Mouse (Mus musculus) forebrain, embryonic 16.5 days (tissue): Measurements from ENCODE around the gene Camk1d. TPM values are rescaled to one million over a fixed set of nuclear protein-coding genes. Genes with fewer than 3 reads are reported as not detected.

Experiments used
- ATAC-seq: fragments of 200-750 bp; cut with Nextera tagmentation; 2 replicates; pipeline ENCODE4 v1.8.0; 2017; ENCODE audit warnings: mild to moderate bottlenecking, moderate library complexity
- H3K27ac ChIP-seq: fragments of 300-500 bp; sonication (generic); 2 replicates; pipeline ENCODE4 v1.5.1; 2014; ENCODE audit warnings: low read length, control low read depth
- H3K27me3 ChIP-seq: fragments of 300-500 bp; sonication (generic); replicated peaks from 2 replicates; pipeline ENCODE4 v1.6.1; 2014; ENCODE audit warnings: low read length; ENCODE audit not compliant: control insufficient read depth, insufficient read depth
- H3K36me3 ChIP-seq: fragments of 300-500 bp; sonication (generic); 2 replicates; pipeline ENCODE4 v1.6.1; 2014; ENCODE audit not compliant: control insufficient read depth, insufficient read depth
- H3K4me1 ChIP-seq: fragments of 300-500 bp; sonication (generic); replicated peaks from 2 replicates; pipeline ENCODE4 v1.6.1; 2014; ENCODE audit warnings: low read length; ENCODE audit not compliant: control insufficient read depth, insufficient read depth
- H3K4me2 ChIP-seq: fragments of 300-500 bp; sonication (generic); 2 replicates; pipeline ENCODE4 v1.6.1; 2014; ENCODE audit warnings: mild to moderate bottlenecking, low read length, control low read depth
- H3K4me3 ChIP-seq: fragments of 300-500 bp; sonication (generic); replicated peaks from 2 replicates; pipeline ENCODE4 v1.5.1; 2014; ENCODE audit warnings: mild to moderate bottlenecking, low read length, control low read depth
- H3K9ac ChIP-seq: fragments of 300-500 bp; sonication (generic); replicated peaks from 2 replicates; pipeline ENCODE4 v1.6.1; 2014; ENCODE audit warnings: low read depth, low read length, control low read depth
- H3K9me3 ChIP-seq: fragments of 300-500 bp; sonication (generic); 2 replicates; pipeline ENCODE4 v1.6.1; 2016; ENCODE audit warnings: low read length; ENCODE audit not compliant: control insufficient read depth
- WGBS: fragments of 180-500 bp; shearing (Covaris S2); extraction: QIAGEN DNeasy Blood & Tissue Kit; methylation state at CpG from one replicate; pipeline ENCODE4 v1.1.7; 2014; 5-methylcytosine and 5-hydroxymethylcytosine counted together
- polyA plus RNA-seq: library from polyadenylated mRNA; unstranded; fragments of >200 nt; fragmentation: Nextera tagmentation; extraction: Ambion mirVana; gene quantifications from 2 replicates; pipeline ENCODE4 v1.2.1, GENCODE M21; 2015

The Camk1d gene
- polyA plus RNA-seq, 1 experiment from 2014 or later: 10.6 TPM

DNA sequence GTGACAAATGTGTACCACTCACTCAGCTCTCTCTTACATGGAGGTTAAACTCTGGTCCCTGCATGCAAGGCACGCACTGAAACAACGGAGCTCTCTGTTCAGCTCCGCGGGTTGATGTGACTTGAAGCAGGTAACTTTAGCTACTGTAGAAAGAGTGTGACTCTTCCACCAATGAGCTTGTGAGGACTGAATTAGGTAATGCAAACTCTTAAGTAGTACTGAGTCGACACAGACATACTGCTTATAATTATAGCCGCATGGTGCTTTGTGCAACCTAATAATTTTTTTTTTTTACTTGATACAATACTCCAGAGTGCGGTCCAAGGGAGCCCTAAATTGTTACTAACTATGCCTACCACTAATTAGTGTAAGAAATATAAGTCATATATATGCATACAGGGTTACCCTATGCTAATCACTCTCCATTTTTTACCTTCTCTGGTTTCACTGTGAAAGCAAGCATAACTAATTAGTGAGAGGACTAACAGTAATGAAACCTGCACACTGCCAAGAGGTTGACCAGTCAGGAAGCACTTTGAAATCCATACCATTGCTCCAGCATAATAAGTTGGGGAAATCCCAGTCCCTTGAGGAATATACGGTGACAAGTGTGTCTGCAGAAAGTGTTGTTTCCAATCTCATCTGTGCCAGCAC is 125.9 kb downstream of the Camk1d start:
- no peak overlapping the region for H3K4me2 ChIP-seq
- no peak overlapping the region for H3K27ac ChIP-seq
- H3K27me3 ChIP-seq: no peaks in the 10 kb centered on the region
- WGBS: 83% methylated on average over 8 of the region's 8 CpGs
- H3K4me1 ChIP-seq: no peaks in the 10 kb centered on the region
- ATAC-seq: no peak
- H3K36me3 ChIP-seq: no peaks in the 10 kb centered on the region
- no peak overlapping the region for H3K9ac ChIP-seq
- H3K4me3 ChIP-seq: no peak overlapping the region
- no peaks in the 10 kb centered on the region for H3K9me3 ChIP-seq

DNA sequence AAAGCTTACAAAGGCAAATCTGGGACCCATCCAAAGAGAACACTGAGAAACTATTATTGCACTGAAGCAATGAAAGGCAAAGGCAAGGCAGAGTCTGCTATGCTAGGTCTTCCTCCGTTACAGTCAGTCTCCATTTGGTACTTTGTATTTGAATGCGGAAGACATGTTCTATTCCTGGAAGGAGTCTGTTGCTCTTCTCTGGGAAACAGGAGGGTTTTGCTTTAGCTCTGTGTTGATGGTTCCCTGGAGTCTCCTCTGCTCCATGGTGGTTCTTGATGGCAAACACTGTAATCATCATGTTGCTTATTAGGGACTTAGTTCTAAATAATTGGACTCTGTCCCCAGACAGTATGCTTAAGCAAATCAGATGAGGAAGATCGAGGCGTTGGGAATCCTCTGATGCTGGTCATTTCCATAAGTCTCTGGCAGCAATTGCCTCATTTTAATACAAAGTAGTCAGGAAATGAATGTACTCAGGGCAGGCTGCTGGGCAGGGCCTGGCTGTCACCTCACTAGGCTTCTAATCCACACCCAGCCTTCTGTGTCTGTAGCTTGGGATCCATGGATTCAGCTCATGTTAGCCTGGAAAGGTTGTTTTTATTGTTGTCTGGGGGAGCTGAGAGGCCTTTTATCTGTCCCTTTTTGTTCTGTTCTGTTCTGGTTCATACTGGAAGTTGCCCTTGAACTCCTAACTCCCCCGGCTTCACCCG is 129.8 kb downstream of the Camk1d start:
- H3K4me3 ChIP-seq: no peak overlapping the region
- H3K36me3 ChIP-seq: no peaks in the 10 kb centered on the region
- H3K9ac ChIP-seq: no peak overlapping the region
- 68% methylated on average over 6 of the region's 6 CpGs for WGBS
- no peaks in the 10 kb centered on the region for H3K9me3 ChIP-seq
- no peak overlapping the region for H3K4me2 ChIP-seq
- H3K27ac ChIP-seq: no peak overlapping the region
- H3K4me1 ChIP-seq: 0 out of 2 replicates have a peak, but pooled peaks cover under 1% of the 10 kb centered on the region
- no peaks in the 10 kb centered on the region for H3K27me3 ChIP-seq
- ATAC-seq: no peak

DNA sequence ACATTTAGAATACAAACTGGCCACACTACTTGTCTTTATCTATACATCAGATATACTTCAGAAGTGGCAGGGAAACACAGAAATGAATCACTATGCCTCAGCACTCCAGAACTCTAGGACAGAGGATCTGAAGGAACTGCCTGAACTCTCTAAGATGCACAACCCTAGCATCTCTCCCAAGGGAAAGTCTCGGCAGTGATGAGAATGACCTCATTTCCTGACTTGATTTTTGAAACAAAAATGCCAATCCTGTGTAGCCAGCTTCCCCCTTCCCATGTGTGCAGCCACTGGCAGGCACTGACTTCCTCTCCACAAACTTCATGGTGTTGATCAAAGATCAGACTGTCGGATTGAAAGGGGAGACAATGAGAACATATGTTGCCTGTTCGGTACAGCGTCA is 134.9 kb downstream of the Camk1d start:
- no peak overlapping the region for H3K4me3 ChIP-seq
- H3K9me3 ChIP-seq: no peaks in the 10 kb centered on the region
- 80% methylated on average over 4 of the region's 4 CpGs for WGBS
- H3K27me3 ChIP-seq: no peaks in the 10 kb centered on the region
- H3K36me3 ChIP-seq: no peaks in the 10 kb centered on the region
- H3K27ac ChIP-seq: no peak overlapping the region
- H3K4me1 ChIP-seq: peaks cover 17% of the 10 kb centered on the region
- H3K9ac ChIP-seq: no peak overlapping the region
- H3K4me2 ChIP-seq: no peak overlapping the region
- ATAC-seq: no peak

DNA sequence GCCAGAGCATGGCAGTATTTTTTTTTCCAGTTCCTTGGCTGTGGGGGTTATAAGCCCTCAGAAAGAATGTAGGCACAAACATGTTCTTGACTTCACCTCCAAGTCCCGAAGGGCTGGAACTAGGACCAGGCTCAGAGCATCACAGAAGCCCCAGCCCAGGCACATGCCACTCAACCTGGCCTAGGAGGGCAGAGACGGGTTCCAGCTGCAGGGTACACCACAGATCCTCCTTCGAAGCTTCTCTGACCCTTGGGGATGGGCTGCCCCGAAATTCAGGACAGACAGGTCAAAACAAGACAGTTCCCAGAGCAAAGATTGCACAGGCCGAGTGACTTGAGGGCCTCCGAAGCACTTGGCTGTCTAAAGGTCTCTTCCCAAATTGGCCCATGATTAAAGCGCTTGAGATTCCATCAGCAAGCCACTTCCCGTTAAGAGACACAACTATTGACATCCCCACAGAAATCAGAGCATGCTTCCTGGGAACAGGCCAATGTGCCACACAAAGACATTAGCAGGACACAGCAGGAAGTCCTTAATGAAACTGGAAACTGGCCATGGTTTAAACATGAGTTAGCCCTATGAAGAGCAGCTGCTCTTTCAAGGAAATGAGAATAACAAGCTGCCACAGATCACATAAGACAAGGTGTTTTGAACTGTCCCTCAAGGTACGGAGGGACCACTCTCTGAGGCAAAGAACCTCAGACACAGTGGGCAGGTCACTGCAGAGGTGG is 136.8 kb downstream of the Camk1d start:
- Histone ChIP-seq H3K9me3 (no peaks in the 10 kb centered on the region), H3K4me2 (no peak overlapping the region), H3K4me1 (peaks cover 17% of the 10 kb centered on the region), H3K4me3 (no peak overlapping the region), H3K9ac (no peak overlapping the region), H3K27me3 (no peaks in the 10 kb centered on the region), H3K27ac (no peak overlapping the region), H3K36me3 (no peaks in the 10 kb centered on the region)
- ATAC-seq: peak; percentile 38; the same call in 1 of the 2 replicates
- 37% methylated on average over 9 of the region's 9 CpGs for WGBS

DNA sequence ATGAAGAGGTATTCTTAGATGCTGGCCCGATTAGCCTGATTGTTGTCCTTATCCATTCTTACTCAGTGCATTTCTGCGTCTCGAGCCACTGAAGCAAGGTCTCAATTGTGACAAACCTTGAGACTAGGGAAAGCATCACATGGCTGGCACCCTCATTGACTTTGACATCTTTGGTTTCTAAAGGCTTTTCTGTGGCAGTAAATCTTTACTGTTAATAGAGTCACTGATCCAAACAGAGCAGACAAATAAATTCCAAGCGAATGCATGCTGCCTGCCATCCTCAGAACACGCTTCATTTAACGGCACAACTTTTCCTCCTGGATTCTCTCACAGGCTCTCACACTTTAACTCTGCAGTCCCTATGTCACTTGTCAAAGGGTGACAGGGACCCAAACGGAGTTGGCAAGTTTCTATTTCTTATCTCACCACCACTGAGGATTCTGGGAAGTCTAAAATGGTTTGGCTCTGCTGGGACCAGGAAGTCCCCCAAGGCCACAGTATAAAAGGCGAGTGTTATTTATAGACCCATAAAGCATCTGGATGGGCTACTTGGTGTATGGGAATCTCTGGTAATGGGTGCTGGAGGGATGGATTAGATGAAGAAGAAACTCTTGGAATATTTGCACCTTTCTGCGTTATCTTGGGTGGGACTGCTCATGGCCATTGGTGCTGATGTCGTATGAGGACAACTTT is 141.9 kb downstream of the Camk1d start:
- Histone ChIP-seq H3K4me2 (no peak overlapping the region), H3K4me3 (no peak overlapping the region), H3K9ac (no peak overlapping the region), H3K9me3 (no peaks in the 10 kb centered on the region), H3K36me3 (no peaks in the 10 kb centered on the region), H3K27ac (no peak overlapping the region), H3K4me1 (peaks cover 13% of the 10 kb centered on the region; the same call in 1 of the 2 replicates), H3K27me3 (no peaks in the 10 kb centered on the region)
- WGBS: 53% methylated on average over 10 of the region's 10 CpGs
- 0 out of 2 replicates have a peak, but pooled peaks have one; percentile 31 for ATAC-seq

DNA sequence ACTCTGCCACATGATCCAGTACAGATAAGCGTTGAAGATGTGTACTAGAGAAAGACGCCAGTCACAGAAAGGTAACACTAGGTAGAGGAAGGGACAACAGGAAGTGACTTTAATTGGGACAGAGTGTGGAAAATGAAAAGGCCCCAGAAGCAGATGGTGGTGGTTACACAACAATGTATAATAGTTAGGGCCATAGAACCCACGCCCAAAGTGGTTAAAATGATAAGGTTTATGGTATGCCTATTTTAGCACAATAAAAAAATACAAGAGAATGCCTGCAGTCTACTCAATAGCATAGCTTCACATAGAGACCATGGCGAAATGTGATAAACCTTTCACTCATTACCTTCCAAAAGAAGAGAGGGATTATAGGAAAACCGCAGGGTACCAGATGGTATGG is 147.7 kb downstream of the Camk1d start:
- H3K9me3 ChIP-seq: no peaks in the 10 kb centered on the region
- ATAC-seq: no peak
- H3K4me2 ChIP-seq: no peak overlapping the region
- H3K27me3 ChIP-seq: no peaks in the 10 kb centered on the region
- 89% methylated on average over 5 of the region's 5 CpGs for WGBS
- 0 out of 2 replicates have a peak, but pooled peaks cover 5% of the 10 kb centered on the region for H3K4me1 ChIP-seq
- no peak overlapping the region for H3K27ac ChIP-seq
- H3K36me3 ChIP-seq: no peaks in the 10 kb centered on the region
- H3K9ac ChIP-seq: no peak overlapping the region
- no peak overlapping the region for H3K4me3 ChIP-seq

DNA sequence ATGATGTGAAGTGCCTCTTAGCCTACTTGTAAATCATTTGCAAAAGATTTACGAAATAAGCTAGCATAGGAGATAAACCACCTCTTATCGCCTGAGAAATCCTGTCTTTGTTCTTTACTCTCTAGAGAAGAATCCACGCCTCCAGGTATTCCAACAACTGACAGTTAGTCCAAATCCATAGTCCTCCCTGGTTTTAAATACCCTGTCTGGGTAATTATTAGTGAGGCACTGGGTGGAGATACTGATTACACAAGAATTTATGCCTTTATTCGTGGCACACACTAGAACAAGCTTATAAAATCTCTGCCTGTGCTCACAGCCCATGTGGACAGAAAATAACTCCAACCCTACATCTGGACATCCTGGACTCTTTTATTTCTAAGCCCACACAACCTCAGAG is 150.6 kb downstream of the Camk1d start:
- WGBS: 90% methylated on average over 4 of the region's 4 CpGs

DNA sequence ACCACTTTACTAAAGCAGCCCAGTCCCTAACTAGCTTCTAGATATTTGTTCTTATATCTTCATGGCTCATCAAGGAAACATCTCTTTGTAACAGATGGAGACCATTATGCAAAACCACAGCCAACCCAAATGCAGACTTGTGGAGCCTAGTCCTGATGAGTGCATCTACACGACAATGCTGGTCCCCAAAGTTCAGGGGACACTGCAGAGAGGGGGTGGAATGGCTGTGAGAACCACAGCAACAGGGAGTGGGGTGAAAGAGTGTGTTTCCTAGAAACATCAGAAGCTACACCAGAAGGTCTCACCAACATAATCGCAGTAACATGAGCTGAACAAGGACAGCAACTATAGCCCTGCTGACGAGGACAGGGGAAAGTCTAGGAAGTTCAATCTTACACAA is 152.9 kb downstream of the Camk1d start:
- Histone ChIP-seq H3K9me3 (no peaks in the 10 kb centered on the region), H3K36me3 (no peaks in the 10 kb centered on the region), H3K27me3 (no peaks in the 10 kb centered on the region), H3K9ac (no peak overlapping the region), H3K4me1 (no peaks in the 10 kb centered on the region), H3K4me2 (no peak overlapping the region), H3K27ac (no peak overlapping the region), H3K4me3 (no peak overlapping the region)
- 92% methylated on average over 3 of the region's 3 CpGs for WGBS
- ATAC-seq: no peak

More for the DNA sequence above, 150.6 kb downstream of the Camk1d start:
- Histone ChIP-seq H3K27me3 (no peaks in the 10 kb centered on the region), H3K4me3 (no peak overlapping the region), H3K4me1 (no peaks in the 10 kb centered on the region), H3K36me3 (no peaks in the 10 kb centered on the region), H3K27ac (no peak overlapping the region), H3K9me3 (no peaks in the 10 kb centered on the region), H3K9ac (no peak overlapping the region), H3K4me2 (no peak overlapping the region)
- ATAC-seq: no peak

DNA sequence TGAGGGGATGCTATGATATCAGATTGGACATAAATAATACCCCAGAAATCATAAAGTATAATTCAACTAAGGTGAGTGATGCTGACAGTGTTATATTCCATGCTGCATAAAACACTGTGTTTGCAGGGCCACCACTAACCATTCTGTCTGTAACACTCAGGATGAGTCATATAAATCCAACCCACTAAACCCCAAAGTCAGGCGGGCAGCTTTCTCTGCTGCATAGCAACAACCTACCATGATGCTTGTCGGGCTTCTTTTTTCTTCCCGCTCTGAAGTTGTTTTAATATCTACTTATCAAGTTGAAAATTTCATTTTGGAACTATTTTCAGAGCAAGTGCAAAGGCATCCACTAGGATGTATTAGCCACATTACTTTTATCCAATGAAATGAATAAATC is 161.1 kb downstream of the Camk1d start:
- Histone ChIP-seq H3K4me3 (no peak overlapping the region), H3K4me1 (no peaks in the 10 kb centered on the region), H3K4me2 (no peak overlapping the region), H3K9ac (no peak overlapping the region), H3K27ac (no peak overlapping the region), H3K27me3 (no peaks in the 10 kb centered on the region), H3K9me3 (0 out of 2 replicates have a peak, but pooled peaks cover 4% of the 10 kb centered on the region), H3K36me3 (no peaks in the 10 kb centered on the region)
- WGBS: 97% methylated on average over 3 of the region's 3 CpGs
- no peak for ATAC-seq
